Mouse (Mus musculus): ENCODE measurements at regions not wholly inside any gene's neighbourhood (a gene's known extent, or its start where the extent isn't known, plus 50 kb on each side); places are given as distances from the start of the nearest gene placed in this dataset.
A peak's percentile ranks its signal among the peaks of the same experiment; 100 is the strongest.

- Histone ChIP-seq H3K9me3 (ENCODE audit: low read length) (no peaks in the 10 kb centered on the region), H3K4me3 (ENCODE audit: low read depth, low read length) (no peak overlapping the region), H3K4me1 (ENCODE audit: insufficient read depth) (no peaks in the 10 kb centered on the region), H3K4me2 (ENCODE audit: low read depth) (no peak overlapping the region), H3K36me3 (ENCODE audit: insufficient read depth) (no peaks in the 10 kb centered on the region), H3K9ac (no peak overlapping the region), H3K27ac (ENCODE audit: low read depth, low read length) (no peak overlapping the region), H3K27me3 (ENCODE audit: insufficient read depth, low read length) (no peaks in the 10 kb centered on the region)
- peak; percentile 14 for DNase-seq
- 58% methylated on average over 5 of the region's 5 CpGs for WGBS
- no peak for TF ChIP-seq CTCF (IDR thresholded peaks at IDR 0.05; ENCODE audit: low read depth)
- no peak for ATAC-seq
These were observed 123.3 kb upstream of the Gm10801 start for GRCm38 (mm10) chr2:98538690-98539089.

GRCm38 (mm10) chr2:98565871-98566270, 96.2 kb upstream of the Gm10801 start:
- TF ChIP-seq CTCF (IDR thresholded peaks at IDR 0.05; ENCODE audit: low read depth): no peak
- Histone ChIP-seq H3K27me3 (ENCODE audit: insufficient read depth, low read length) (no peaks in the 10 kb centered on the region), H3K4me3 (ENCODE audit: low read depth, low read length) (no peak overlapping the region), H3K4me1 (ENCODE audit: insufficient read depth) (no peaks in the 10 kb centered on the region), H3K36me3 (ENCODE audit: insufficient read depth) (no peaks in the 10 kb centered on the region), H3K4me2 (ENCODE audit: low read depth) (no peak overlapping the region), H3K9me3 (ENCODE audit: low read length) (no peaks in the 10 kb centered on the region), H3K27ac (ENCODE audit: low read depth, low read length) (no peak overlapping the region), H3K9ac (no peak overlapping the region)
- 42% methylated on average over 1 of the region's 1 CpGs for WGBS
- ATAC-seq (no peak), DNase-seq (no peak)

Data from forebrain, postnatal 0 days (tissue).